Mouse (Mus musculus): ENCODE measurements around the gene 2410137M14Rik.

DNA sequence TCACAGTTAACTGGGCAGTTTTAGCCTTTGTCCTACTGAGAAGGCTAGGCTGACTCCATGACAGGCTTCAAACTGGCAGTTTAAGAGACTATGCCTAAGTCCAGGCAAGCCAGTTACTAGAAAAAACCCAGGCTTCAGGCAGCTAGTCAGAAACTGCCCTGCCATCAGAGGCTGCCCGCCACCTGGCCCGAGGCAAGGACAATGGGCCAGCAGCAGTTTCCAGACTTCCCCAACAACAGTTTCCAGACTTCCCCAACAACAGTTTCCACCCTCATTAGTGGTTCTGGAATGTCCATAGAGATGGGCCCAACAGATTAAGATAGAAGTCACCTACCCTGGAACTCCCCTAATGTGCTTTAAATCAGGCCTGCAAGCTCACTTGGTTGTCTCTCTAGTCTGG is 45.4 kb upstream of the 2410137M14Rik start:
- no peak for TF ChIP-seq CTCF (IDR thresholded peaks at IDR 0.05; ENCODE audit: insufficient read depth, low read depth, low read length)
- TF ChIP-seq POLR2A (IDR thresholded peaks at IDR 0.05; ENCODE audit: insufficient read depth, low read depth, low read length): no peak
